Mouse (Mus musculus): ENCODE results near the gene Ern1. TPM values are rescaled to one million over a fixed set of nuclear protein-coding genes. Genes with fewer than 3 reads are reported as not detected.
"Not testable (repeated sequence)": the region's sequence is repeated elsewhere in the genome, so short reads cannot be mapped to it uniquely, and the experiment has no call there.

The Ern1 gene
- polyA plus RNA-seq, 1 experiment = 6.6 TPM

DNA sequence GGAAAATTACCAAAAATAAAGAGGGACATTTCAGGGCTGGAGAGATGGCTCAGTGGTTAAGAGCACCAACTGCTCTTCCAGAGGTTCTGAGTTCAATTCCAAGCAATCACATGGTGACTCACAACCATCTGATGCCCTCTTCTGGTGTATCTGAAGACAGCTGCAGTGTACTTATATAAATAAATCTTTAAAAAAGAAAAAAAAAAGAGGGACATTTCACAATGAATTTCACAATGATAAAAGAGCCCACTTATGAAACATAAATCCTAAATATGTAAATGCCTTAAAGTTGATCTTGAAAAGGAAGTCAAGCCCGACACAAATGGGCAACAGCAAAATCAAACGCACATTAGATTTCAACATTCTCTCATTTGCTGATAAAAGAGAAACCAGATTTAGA is 10.3 kb upstream of the Ern1 start:
- no peak for TF ChIP-seq POLR2A (IDR thresholded peaks at IDR 0.05; ENCODE audit: control insufficient read depth, low read depth, low read length)
- TF ChIP-seq CTCF (IDR thresholded peaks at IDR 0.05; ENCODE audit: control insufficient read depth, insufficient read depth, insufficient replicate concordance, low read depth, low read length) = no peak
- Histone ChIP-seq H3K4me3 (ENCODE audit: control insufficient read depth, low read depth, low read length) (no peak overlapping the region), H3K36me3 (ENCODE audit: control insufficient read depth, insufficient read depth, low read length) (no peaks in the 10 kb centered on the region), H3K27me3 (ENCODE audit: control insufficient read depth, insufficient read depth, low read length) (no peaks in the 10 kb centered on the region), H3K27ac (ENCODE audit: control insufficient read depth, insufficient read depth, low read depth, low read length) (no peak overlapping the region), H3K4me1 (ENCODE audit: control insufficient read depth, insufficient read depth, low read length) (peaks cover 3% of the 10 kb centered on the region)

DNA sequence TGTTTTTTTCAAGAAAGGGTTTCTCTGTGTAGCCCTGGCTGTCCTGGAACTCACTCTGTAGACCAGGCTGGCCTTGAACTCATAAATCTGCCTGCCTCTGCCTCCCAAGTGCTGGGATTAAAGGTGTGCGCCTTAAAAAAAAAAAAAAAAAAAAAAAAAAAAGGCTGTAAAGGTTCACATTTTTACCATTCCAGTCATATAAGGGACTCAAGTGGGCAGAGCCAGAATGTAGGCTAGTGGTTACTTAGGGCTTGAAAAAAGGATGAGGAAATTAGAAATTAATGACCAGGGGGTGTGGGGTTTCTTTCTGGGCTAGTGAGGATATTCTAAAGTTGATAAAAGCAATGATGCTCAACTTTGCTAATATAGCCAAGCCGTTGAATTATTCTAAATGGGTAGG is 9.4 kb upstream of the Ern1 start:
- not testable (repeated sequence) for H3K36me3 ChIP-seq (ENCODE audit: control insufficient read depth, insufficient read depth, low read length); H3K4me1 ChIP-seq (ENCODE audit: control insufficient read depth, insufficient read depth, low read length); H3K27ac ChIP-seq (ENCODE audit: control insufficient read depth, insufficient read depth, low read depth, low read length); H3K4me3 ChIP-seq (ENCODE audit: control insufficient read depth, low read depth, low read length); H3K27me3 ChIP-seq (ENCODE audit: control insufficient read depth, insufficient read depth, low read length)

DNA sequence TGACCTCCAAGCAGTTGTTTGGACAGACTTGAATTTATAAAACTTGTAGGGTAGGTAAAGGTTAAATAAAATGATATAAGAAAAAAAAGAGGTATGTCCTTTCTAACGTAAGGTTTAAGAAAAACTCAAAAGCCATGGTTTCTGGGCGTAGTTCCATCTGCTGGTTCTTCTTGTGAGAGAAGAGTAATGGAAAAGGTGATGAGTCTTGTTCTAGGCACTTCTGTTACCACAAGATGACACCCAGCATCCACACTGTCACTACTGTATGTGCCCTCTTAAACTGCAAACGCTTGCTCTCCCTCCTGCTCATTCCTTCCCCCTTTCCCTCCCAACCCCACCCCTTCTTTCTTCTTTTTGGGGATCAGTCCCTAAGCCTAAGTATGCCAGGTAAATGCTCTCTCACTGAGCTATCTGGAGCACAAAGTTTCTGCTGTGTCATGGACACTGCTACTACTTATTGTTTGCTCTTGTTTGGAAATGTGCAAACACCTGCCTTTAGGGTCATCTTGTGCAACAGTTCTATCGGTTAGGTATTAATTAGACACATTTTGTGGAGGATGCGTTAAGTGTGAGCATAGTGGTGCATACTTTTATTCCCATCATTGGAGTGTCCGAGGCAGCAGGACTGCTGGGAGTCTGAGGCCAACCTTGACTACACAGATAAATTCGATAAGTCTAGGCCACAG is 5.5 kb upstream of the Ern1 start:
- Histone ChIP-seq H3K4me3 (ENCODE audit: control insufficient read depth, low read depth, low read length) (no peak overlapping the region), H3K27ac (ENCODE audit: control insufficient read depth, insufficient read depth, low read depth, low read length) (no peak overlapping the region), H3K4me1 (ENCODE audit: control insufficient read depth, insufficient read depth, low read length) (peaks cover 3% of the 10 kb centered on the region), H3K36me3 (ENCODE audit: control insufficient read depth, insufficient read depth, low read length) (no peaks in the 10 kb centered on the region), H3K27me3 (ENCODE audit: control insufficient read depth, insufficient read depth, low read length) (no peaks in the 10 kb centered on the region)
- TF ChIP-seq CTCF (IDR thresholded peaks at IDR 0.05; ENCODE audit: control insufficient read depth, insufficient read depth, insufficient replicate concordance, low read depth, low read length) (no peak), POLR2A (IDR thresholded peaks at IDR 0.05; ENCODE audit: control insufficient read depth, low read depth, low read length) (no peak)

DNA sequence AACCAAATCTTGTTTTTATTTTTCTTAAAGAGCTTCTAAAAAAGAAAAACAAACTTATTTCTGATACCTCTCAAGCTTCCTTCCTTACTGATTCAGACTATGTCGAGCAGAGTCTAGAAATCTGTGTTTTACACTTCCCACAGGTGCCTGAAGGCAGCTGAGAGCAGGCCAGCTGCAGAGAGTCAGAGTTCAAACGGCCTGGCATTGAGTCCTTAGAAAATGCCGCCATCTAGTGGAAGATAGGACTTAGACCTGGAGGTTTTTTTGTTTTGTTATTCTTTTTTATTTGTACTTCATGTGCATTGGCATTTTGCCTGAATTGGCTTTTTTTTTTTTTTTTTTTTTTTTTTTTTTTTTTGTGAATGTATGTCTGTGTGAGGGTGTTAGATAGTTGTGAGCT is 3.7 kb upstream of the Ern1 start:
- H3K27ac ChIP-seq (ENCODE audit: control insufficient read depth, insufficient read depth, low read depth, low read length) = no peak overlapping the region
- no peak for TF ChIP-seq POLR2A (IDR thresholded peaks at IDR 0.05; ENCODE audit: control insufficient read depth, low read depth, low read length)
- TF ChIP-seq CTCF (IDR thresholded peaks at IDR 0.05; ENCODE audit: control insufficient read depth, insufficient read depth, insufficient replicate concordance, low read depth, low read length) = peak; percentile 32; the same call in 1 of the 2 replicates
- H3K4me3 ChIP-seq (ENCODE audit: control insufficient read depth, low read depth, low read length) = no peak overlapping the region
- no peaks in the 10 kb centered on the region for H3K36me3 ChIP-seq (ENCODE audit: control insufficient read depth, insufficient read depth, low read length)
- H3K27me3 ChIP-seq (ENCODE audit: control insufficient read depth, insufficient read depth, low read length) = no peaks in the 10 kb centered on the region
- H3K4me1 ChIP-seq (ENCODE audit: control insufficient read depth, insufficient read depth, low read length) = peaks cover 5% of the 10 kb centered on the region

DNA sequence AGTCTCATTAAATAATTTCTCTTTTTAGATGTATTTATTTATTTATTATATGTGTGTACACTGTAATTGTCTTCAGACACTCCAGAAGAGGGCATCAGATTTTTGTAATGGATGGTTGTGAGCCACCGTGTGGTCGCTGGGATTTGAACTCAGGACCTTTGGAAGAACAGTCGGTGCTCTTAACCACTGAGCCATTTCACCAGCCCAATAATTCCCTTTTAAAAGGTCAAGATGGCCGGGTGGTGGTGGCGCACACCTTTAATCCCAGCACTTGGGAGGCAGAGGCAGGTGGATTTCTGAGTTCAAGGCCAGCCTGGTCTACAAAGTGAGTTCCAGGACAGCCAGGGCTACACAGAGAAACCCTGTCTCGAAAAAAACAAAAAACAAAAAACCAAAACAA is 2.9 kb upstream of the Ern1 start:
- H3K27me3 ChIP-seq (ENCODE audit: control insufficient read depth, insufficient read depth, low read length); H3K4me1 ChIP-seq (ENCODE audit: control insufficient read depth, insufficient read depth, low read length); H3K4me3 ChIP-seq (ENCODE audit: control insufficient read depth, low read depth, low read length); H3K27ac ChIP-seq (ENCODE audit: control insufficient read depth, insufficient read depth, low read depth, low read length); H3K36me3 ChIP-seq (ENCODE audit: control insufficient read depth, insufficient read depth, low read length): not testable (repeated sequence)

DNA sequence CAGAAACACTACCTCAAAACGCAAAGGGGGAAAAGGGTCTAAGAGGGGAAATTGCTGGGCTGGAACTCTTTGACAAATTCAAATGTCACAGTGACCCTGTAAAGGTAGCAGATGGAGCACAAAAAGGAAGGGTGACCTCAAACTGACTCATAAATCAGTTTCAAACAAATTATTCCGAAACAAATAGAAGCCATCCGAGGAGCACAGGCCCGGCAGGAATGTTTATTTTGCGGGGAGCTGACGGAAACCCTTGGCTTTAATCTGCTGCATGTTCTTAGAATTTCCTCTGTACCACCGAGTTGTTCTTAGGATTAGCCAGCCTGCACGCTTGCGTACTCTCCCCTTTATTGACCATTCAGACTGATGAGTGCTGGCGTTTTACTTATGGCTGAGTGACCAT is 2.4 kb upstream of the Ern1 start:
- TF ChIP-seq POLR2A (IDR thresholded peaks at IDR 0.05; ENCODE audit: control insufficient read depth, low read depth, low read length) (no peak), CTCF (IDR thresholded peaks at IDR 0.05; ENCODE audit: control insufficient read depth, insufficient read depth, insufficient replicate concordance, low read depth, low read length) (no peak)
- Histone ChIP-seq H3K36me3 (ENCODE audit: control insufficient read depth, insufficient read depth, low read length) (no peaks in the 10 kb centered on the region), H3K4me1 (ENCODE audit: control insufficient read depth, insufficient read depth, low read length) (peaks cover 6% of the 10 kb centered on the region), H3K27me3 (ENCODE audit: control insufficient read depth, insufficient read depth, low read length) (no peaks in the 10 kb centered on the region), H3K27ac (ENCODE audit: control insufficient read depth, insufficient read depth, low read depth, low read length) (no peak overlapping the region), H3K4me3 (ENCODE audit: control insufficient read depth, low read depth, low read length) (no peak overlapping the region)

DNA sequence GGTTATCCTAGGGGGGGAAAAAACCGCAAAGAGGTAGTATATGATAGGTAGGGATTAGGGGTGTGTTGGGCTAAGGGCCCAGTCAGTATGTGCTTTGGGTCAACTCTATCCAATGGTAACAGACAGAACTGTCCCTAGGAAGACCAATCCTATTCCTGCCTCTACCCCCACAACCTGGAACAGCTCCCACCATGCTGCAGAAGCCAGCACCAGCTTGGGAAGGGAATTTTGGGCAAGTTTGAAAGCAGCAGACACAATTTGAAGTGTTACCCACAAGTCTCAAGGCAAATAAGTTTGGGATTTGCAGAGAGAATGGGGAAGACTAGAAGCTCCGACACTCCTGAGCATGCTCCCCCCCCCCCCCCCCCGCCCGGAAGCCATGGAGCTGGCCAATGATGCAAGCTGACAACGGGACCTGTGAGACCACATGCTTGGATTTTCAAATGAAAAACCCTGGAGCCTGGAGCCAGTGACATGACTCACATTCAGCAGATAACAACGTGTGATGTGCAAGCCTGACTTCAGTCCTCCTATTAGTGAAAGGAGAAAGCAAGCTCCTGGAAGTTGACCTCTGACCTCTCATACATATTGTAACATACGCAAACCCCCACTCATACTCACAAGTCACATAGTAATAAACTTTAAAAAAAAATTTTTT is 1.5 kb upstream of the Ern1 start:
- TF ChIP-seq POLR2A (IDR thresholded peaks at IDR 0.05; ENCODE audit: control insufficient read depth, low read depth, low read length) = no peak
- TF ChIP-seq CTCF (IDR thresholded peaks at IDR 0.05; ENCODE audit: control insufficient read depth, insufficient read depth, insufficient replicate concordance, low read depth, low read length) = no peak
- peaks cover 6% of the 10 kb centered on the region for H3K4me1 ChIP-seq (ENCODE audit: control insufficient read depth, insufficient read depth, low read length)
- no peak overlapping the region for H3K27ac ChIP-seq (ENCODE audit: control insufficient read depth, insufficient read depth, low read depth, low read length)
- H3K4me3 ChIP-seq (ENCODE audit: control insufficient read depth, low read depth, low read length) = no peak overlapping the region
- H3K36me3 ChIP-seq (ENCODE audit: control insufficient read depth, insufficient read depth, low read length) = no peaks in the 10 kb centered on the region
- H3K27me3 ChIP-seq (ENCODE audit: control insufficient read depth, insufficient read depth, low read length) = no peaks in the 10 kb centered on the region

DNA sequence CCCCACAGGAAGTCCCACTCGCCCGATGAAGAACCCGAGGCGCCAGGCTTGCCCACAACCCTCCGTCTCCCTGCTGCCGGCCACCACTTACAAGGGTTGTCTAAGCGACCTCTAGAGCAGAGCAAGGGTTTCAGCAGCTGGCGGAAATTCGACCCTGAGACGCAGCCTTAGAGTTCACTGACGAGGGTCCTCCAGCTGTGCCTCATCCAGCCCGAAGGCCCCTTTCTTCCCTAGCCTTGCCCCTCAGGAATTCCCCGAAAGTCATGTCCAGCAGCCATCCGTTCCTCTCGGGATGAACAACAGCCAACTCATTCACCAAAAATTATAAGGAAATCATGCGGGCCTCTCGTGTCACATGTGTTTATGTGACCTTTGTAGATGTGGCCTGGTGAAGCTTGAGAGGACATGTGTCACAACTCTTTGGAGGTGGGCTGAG is 492 bp upstream of the Ern1 start:
- H3K36me3 ChIP-seq (ENCODE audit: control insufficient read depth, insufficient read depth, low read length) = no peaks in the 10 kb centered on the region
- H3K27me3 ChIP-seq (ENCODE audit: control insufficient read depth, insufficient read depth, low read length) = no peaks in the 10 kb centered on the region
- H3K27ac ChIP-seq (ENCODE audit: control insufficient read depth, insufficient read depth, low read depth, low read length) = peak overlapping the region; percentile 9; the same call in 1 of the 2 replicates
- H3K4me1 ChIP-seq (ENCODE audit: control insufficient read depth, insufficient read depth, low read length) = peaks cover 6% of the 10 kb centered on the region
- H3K4me3 ChIP-seq (ENCODE audit: control insufficient read depth, low read depth, low read length) = peak overlapping the region; percentile 66
- TF ChIP-seq POLR2A (IDR thresholded peaks at IDR 0.05; ENCODE audit: control insufficient read depth, low read depth, low read length) (no peak), CTCF (IDR thresholded peaks at IDR 0.05; ENCODE audit: control insufficient read depth, insufficient read depth, insufficient replicate concordance, low read depth, low read length) (no peak)
